ENCODE assay signal across 9 mouse cellular contexts in genomic region chr10:8998758-8999398, GRCm38 (mm10).
DNase-seq lines count a peak whose midpoint lies in the region; ATAC-seq and TF ChIP-seq lines count a peak whose summit lies in the region.
"Had no signal": no experiment of that assay in that cellular context is flagged by ENCODE, and none has a peak within 500 bp of the region (broad histone marks: within the 10 kb centered on the region; RNA-seq: fewer than 3 reads in every experiment).

No protein-coding gene starts in this region.

- TF ChIP-seq EP300 in lung, postnatal 0 days (IDR thresholded peaks at IDR 0.05): peak; percentile 97

- H3K9me3 ChIP-seq in heart, embryonic 10.5 days: no peaks in the 10 kb centered on the region
- no peaks in the 10 kb centered on the region for H3K9me3 ChIP-seq in lung, postnatal 0 days (ENCODE audit: low read length)

- intact Hi-C loops in gastrocnemius, postnatal 14 days (cut with DNase I; ENCODE audit: low total_unique reads): no loop called here

- TF ChIP-seq POLR2A in brain, embryonic 14.5 days (IDR thresholded peaks at IDR 0.05; ENCODE audit: borderline replicate concordance, extremely low read depth, insufficient read depth, insufficient read length, poor library complexity, severe bottlenecking): no peak

- no peaks in the 10 kb centered on the region for H3K27me3 ChIP-seq in heart, embryonic 10.5 days (ENCODE audit: insufficient read depth, poor library complexity, severe bottlenecking)
- no peaks in the 10 kb centered on the region for H3K27me3 ChIP-seq in lung, postnatal 0 days (replicated peaks; ENCODE audit: insufficient read depth, low read length)

- no peak overlapping the region for H3K4me3 ChIP-seq in heart, embryonic 10.5 days
- no peak overlapping the region for H3K4me3 ChIP-seq in lung, postnatal 0 days (ENCODE audit: low read depth, low read length)

- peak; percentile 5 for DNase-seq in gastrocnemius, postnatal 14 days
- no peak for DNase-seq in gastrocnemius, postnatal 10 days
- peak; percentile 67 for DNase-seq in brain, embryonic 14.5 days (ENCODE audit: low read depth)
- no peak for DNase-seq in heart, embryonic 10.5 days (ENCODE audit: low spot score)
- DNase-seq in lung, postnatal 0 days (ENCODE audit: low spot score): peak; percentile 90
- no peak for DNase-seq in adrenal gland, adult (ENCODE audit: inconsistent age in 2 of 2, low spot score in 1 of 2)
- DNase-seq in adrenal gland, postnatal 14 days: no peak
- DNase-seq in frontal cortex, postnatal 25 days (ENCODE audit: low spot score in 2 of 2): no peak
- DNase-seq: adrenal gland, adult 2 months had no signal

- H3K9ac ChIP-seq in lung, postnatal 0 days (replicated peaks; ENCODE audit: low read depth): no peak overlapping the region

- TF ChIP-seq CTCF in brain, embryonic 14.5 days (IDR thresholded peaks at IDR 0.05; ENCODE audit: borderline replicate concordance, extremely low read depth, insufficient read depth, insufficient read length): no peak
- TF ChIP-seq CTCF in lung, postnatal 0 days (IDR thresholded peaks at IDR 0.05): no peak

- peak overlapping the region; percentile 37; the same call in 1 of the 2 replicates for H3K27ac ChIP-seq in heart, embryonic 10.5 days
- H3K27ac ChIP-seq in lung, postnatal 0 days (ENCODE audit: low read length): peak overlapping the region; percentile 29; the same call in 1 of the 2 replicates

- H3K36me3 ChIP-seq in heart, embryonic 10.5 days: no peaks in the 10 kb centered on the region
- no peaks in the 10 kb centered on the region for H3K36me3 ChIP-seq in lung, postnatal 0 days (ENCODE audit: insufficient read depth, low read length)

- H3K4me2 ChIP-seq in lung, postnatal 0 days (replicated peaks; ENCODE audit: low read depth, low read length): no peak overlapping the region

- peak; percentile 97 for ATAC-seq in lung, postnatal 0 days

- H3K4me1 ChIP-seq in heart, embryonic 10.5 days: peaks cover 29% of the 10 kb centered on the region
- H3K4me1 ChIP-seq in lung, postnatal 0 days (ENCODE audit: insufficient read depth, low read depth, low read length): peaks cover 10% of the 10 kb centered on the region; the same call in 1 of the 2 replicates

- 22% methylated on average over 5 of the region's 5 CpGs for WGBS in heart, embryonic 10.5 days
- whole genome bisulfite sequencing in lung, postnatal 0 days: 20% methylated on average over 5 of the region's 5 CpGs

Comparison
In these comparisons a context has a peak if more than half of its experiments do, and no peak if none do; other contexts are left out.
1. DNase-seq: peak in gastrocnemius, postnatal 14 days (single experiment), brain, embryonic 14.5 days (single experiment) and lung, postnatal 0 days (single experiment); none in gastrocnemius, postnatal 10 days (single experiment), heart, embryonic 10.5 days (single experiment), adrenal gland, adult (0 of 2), adrenal gland, postnatal 14 days (single experiment) and frontal cortex, postnatal 25 days (0 of 2).